Mouse (Mus musculus): ENCODE measurements around the gene Epop.

- TF ChIP-seq MYOG (IDR thresholded peaks at IDR 0.05; ENCODE audit: control insufficient read depth, extremely low read depth, insufficient read length): no peak
- TF ChIP-seq USF1 (IDR thresholded peaks at IDR 0.05; ENCODE audit: low read depth): no peak
- TF ChIP-seq MAX (IDR thresholded peaks at IDR 0.05): no peak
Measured at GRCm38 (mm10) chr11:97611076-97611475, 18.4 kb downstream of the Epop start.

Data from C2C12 (cell line).